Mouse (Mus musculus): ENCODE measurements around the gene Ankrd63. TPM values are rescaled to one million over a fixed set of nuclear protein-coding genes. Genes with fewer than 3 reads are reported as not detected.
A peak's percentile ranks its signal among the peaks of the same experiment; 100 is the strongest.

The Ankrd63 gene
- polyA plus RNA-seq, 1 experiment, result 0.05 TPM

DNA sequence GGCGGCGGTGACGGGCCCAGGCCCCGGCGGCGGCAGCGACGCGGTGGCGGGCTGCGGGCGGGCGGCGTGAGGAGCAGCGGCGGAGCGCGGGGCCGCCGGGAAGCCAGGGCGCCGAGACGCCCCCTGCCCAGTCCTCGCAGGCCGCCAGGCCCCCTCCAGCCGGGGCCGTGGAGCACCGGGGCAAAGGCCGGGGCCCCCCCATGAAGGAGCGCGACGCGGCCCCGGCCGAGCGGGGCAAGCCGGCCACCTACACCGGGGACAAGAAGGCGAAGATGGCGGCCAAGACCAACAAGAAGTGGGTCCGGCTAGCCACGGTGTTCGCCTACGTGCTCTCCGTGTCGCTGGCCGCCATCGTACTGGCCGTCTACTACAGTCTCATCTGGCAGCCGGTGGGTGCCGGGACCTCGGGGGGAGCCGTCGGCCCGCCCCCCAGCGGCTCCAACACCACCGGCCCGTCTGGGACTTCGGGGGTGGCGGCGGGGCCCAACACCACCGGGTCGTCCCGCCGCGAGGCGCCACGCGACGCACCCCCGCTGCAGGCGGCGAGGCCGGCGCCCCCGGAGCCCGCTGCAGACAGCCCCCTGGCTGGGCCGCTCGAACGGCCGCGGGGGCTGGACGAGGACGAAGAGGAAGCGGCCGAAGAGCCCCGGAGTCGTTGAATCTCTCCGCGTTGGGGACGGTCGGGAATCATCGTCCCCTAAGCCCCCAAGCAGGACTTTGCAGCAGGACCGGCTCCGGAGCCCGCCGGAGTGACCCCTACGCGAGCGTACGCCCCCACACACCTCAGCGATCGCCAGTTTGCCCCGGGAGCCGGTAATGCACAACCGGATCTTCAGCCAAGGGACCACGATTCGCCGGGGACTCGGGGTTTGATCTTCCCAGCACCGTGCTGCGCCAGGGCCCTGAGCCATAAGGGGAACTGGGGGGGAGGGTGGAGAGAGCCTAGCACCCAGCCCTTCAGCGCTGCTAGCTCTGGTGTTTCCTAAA lies 42.4 kb upstream of the Ankrd63 start:
- no peak overlapping the region for H3K27ac ChIP-seq (ENCODE audit: insufficient read depth, low read depth, low read length)
- H3K27me3 ChIP-seq (replicated peaks; ENCODE audit: control insufficient read depth, insufficient read depth, low read length), result no peaks in the 10 kb centered on the region
- H3K4me1 ChIP-seq (ENCODE audit: control insufficient read depth, insufficient read depth, low read length), result peaks cover 9% of the 10 kb centered on the region; the same call in 1 of the 2 replicates
- no peak for TF ChIP-seq CTCF (conservative IDR thresholded peaks at IDR 0.05; ENCODE audit: insufficient read depth, insufficient read length, low read depth, low read length)
- no peak for TF ChIP-seq POLR2A (IDR thresholded peaks at IDR 0.05; ENCODE audit: low read depth, low read length)
- H3K4me3 ChIP-seq (ENCODE audit: insufficient read depth, low read depth, low read length), result peak overlapping the region; percentile 79
- DNase-seq, result peak; percentile 41
- WGBS, result 2% methylated on average over 109 of the region's 113 CpGs
- H3K36me3 ChIP-seq (ENCODE audit: control insufficient read depth, insufficient read depth, low read length), result no peaks in the 10 kb centered on the region

DNA sequence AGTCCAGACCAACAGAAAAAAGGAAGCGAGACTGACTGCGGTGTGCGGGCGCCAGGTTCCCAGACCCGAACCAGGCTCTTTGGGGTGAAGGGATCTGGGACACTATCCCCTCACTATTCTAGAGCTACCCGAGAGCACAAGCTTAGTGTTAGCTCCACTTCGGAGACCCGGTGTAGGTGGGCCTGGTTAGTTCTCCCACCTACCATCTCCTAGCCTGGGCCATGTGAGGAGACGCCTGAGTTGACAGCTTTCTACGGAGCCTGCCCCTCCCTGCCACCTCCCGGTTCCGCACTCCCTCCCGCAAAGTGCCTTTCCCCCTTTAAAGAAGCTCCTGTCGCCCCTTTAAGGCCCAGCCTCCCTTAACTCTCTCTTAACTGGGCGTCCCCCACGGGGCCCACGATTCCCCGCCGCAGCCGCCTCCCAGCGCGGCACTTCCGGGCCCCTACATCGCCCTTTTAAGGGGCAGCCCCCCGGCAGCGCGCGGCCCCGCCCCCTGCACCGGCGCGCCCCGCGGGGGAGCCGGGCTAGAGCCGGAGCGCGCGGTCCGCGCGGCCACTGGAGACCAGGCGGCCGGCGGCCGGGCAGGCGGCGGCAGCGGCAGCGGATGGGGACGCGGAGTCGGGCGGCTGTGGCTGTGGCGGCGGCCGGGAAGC lies 41.6 kb upstream of the Ankrd63 start, which contains the start of gene Inafm2:
TSS of gene Inafm2 (plus strand) at position 527 of the 653 bp plus-strand sequence.
- H3K27me3 ChIP-seq (replicated peaks; ENCODE audit: control insufficient read depth, insufficient read depth, low read length), result no peaks in the 10 kb centered on the region
- H3K4me1 ChIP-seq (ENCODE audit: control insufficient read depth, insufficient read depth, low read length), result peaks cover 9% of the 10 kb centered on the region; the same call in 1 of the 2 replicates
- TF ChIP-seq CTCF (conservative IDR thresholded peaks at IDR 0.05; ENCODE audit: insufficient read depth, insufficient read length, low read depth, low read length), result no peak
- no peak for TF ChIP-seq POLR2A (IDR thresholded peaks at IDR 0.05; ENCODE audit: low read depth, low read length)
- DNase-seq, result peak; percentile 94
- H3K36me3 ChIP-seq (ENCODE audit: control insufficient read depth, insufficient read depth, low read length), result no peaks in the 10 kb centered on the region
- peak within 1 kb of the TSS; percentile 79 for H3K4me3 ChIP-seq (ENCODE audit: insufficient read depth, low read depth, low read length)
- WGBS, result 7% methylated on average over 57 of the region's 57 CpGs
- no peak within 1 kb of the TSS for H3K27ac ChIP-seq (ENCODE audit: insufficient read depth, low read depth, low read length)

DNA sequence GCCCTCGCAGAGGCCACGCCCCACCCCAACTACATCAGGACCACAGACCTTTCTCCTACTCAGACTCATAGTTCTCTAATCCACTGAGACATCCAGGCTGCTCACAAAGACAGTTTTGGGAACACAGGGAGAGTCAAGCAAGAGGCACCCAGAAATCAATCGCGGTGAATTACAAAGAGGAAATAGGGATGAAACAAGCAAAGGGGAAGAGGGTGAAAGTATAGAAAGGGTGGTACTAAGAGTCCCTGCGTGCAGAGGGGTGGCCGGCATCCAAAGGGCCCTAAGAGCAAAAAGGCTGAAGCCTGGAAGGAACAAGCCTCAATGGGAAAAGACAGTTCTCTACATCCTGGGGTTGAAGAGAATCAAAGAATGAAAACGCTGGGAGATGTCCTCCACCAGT lies 40.9 kb upstream of the Ankrd63 start:
- 32% methylated on average over 7 of the region's 7 CpGs for WGBS
- Histone ChIP-seq H3K27ac (ENCODE audit: insufficient read depth, low read depth, low read length) (no peak overlapping the region), H3K36me3 (ENCODE audit: control insufficient read depth, insufficient read depth, low read length) (no peaks in the 10 kb centered on the region), H3K4me1 (ENCODE audit: control insufficient read depth, insufficient read depth, low read length) (peaks cover 9% of the 10 kb centered on the region; the same call in 1 of the 2 replicates), H3K4me3 (ENCODE audit: insufficient read depth, low read depth, low read length) (no peak overlapping the region), H3K27me3 (replicated peaks; ENCODE audit: control insufficient read depth, insufficient read depth, low read length) (no peaks in the 10 kb centered on the region)
- no peak for DNase-seq
- no peak for TF ChIP-seq POLR2A (IDR thresholded peaks at IDR 0.05; ENCODE audit: low read depth, low read length)
- no peak for TF ChIP-seq CTCF (conservative IDR thresholded peaks at IDR 0.05; ENCODE audit: insufficient read depth, insufficient read length, low read depth, low read length)

DNA sequence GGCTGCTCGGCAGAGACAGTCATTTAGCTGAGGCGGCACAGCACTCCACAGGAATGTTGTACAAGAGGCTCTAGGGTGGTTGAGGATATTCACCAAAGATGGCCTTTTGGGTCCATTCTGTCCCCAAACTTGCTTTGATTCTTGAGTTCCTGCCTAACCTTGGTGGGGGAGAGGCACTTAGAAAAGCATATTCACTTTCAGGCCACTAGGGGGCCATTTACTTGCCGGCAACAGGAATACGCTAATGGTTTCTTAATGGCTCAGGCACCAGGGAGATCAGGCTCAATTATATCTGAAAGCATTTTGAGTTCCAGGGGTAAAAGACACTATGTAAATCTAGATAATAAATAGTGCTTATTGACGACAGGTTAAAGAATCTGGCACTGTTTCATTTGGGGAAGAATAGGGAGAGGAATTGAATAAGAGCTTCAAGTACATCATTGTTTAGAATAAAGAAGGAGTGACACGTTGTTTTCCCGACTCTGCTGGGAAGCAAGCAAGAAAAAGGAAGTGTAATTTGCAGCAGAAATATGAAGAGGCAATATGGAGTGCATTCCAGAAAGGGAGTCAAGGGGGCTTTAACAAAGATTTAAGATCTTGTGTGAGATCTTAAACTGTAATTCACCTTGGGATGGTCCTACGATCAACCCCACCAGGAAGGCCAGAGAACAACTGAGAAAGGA lies 39.6 kb upstream of the Ankrd63 start:
- Histone ChIP-seq H3K27ac (ENCODE audit: insufficient read depth, low read depth, low read length) (no peak overlapping the region), H3K4me3 (ENCODE audit: insufficient read depth, low read depth, low read length) (no peak overlapping the region), H3K4me1 (ENCODE audit: control insufficient read depth, insufficient read depth, low read length) (peaks cover 9% of the 10 kb centered on the region; the same call in 1 of the 2 replicates), H3K27me3 (replicated peaks; ENCODE audit: control insufficient read depth, insufficient read depth, low read length) (no peaks in the 10 kb centered on the region), H3K36me3 (ENCODE audit: control insufficient read depth, insufficient read depth, low read length) (no peaks in the 10 kb centered on the region)
- peak; percentile 72 for DNase-seq
- 33% methylated on average over 8 of the region's 8 CpGs for WGBS
- no peak for TF ChIP-seq POLR2A (IDR thresholded peaks at IDR 0.05; ENCODE audit: low read depth, low read length)
- peak; percentile 69 for TF ChIP-seq CTCF (conservative IDR thresholded peaks at IDR 0.05; ENCODE audit: insufficient read depth, insufficient read length, low read depth, low read length)

DNA sequence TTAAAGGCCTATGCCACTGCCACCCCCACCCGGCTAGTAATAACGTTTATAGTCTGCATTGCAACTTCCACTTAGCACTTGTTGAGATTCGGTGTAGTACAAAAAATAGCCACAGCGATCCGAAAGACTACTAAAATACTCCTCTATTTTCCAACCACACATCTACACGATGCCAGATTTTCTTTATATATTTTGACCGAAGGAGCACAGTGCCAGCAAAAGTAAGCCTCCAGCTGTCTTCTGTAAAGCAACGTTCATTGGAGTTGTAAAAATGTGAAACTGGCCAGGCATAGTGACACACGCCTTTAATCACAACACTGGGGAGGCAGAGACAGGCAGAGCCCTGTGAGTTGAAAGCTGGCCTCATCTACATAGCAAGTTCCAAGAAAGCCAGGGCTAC lies 37.4 kb upstream of the Ankrd63 start:
- no peaks in the 10 kb centered on the region; the same call in 1 of the 2 replicates for H3K4me1 ChIP-seq (ENCODE audit: control insufficient read depth, insufficient read depth, low read length)
- no peaks in the 10 kb centered on the region for H3K36me3 ChIP-seq (ENCODE audit: control insufficient read depth, insufficient read depth, low read length)
- H3K4me3 ChIP-seq (ENCODE audit: insufficient read depth, low read depth, low read length), result no peak overlapping the region
- DNase-seq, result no peak
- H3K27me3 ChIP-seq (replicated peaks; ENCODE audit: control insufficient read depth, insufficient read depth, low read length), result no peaks in the 10 kb centered on the region
- WGBS, result 62% methylated on average over 9 of the region's 9 CpGs
- TF ChIP-seq POLR2A (IDR thresholded peaks at IDR 0.05; ENCODE audit: low read depth, low read length) (no peak), CTCF (conservative IDR thresholded peaks at IDR 0.05; ENCODE audit: insufficient read depth, insufficient read length, low read depth, low read length) (no peak)
- H3K27ac ChIP-seq (ENCODE audit: insufficient read depth, low read depth, low read length), result no peak overlapping the region

DNA sequence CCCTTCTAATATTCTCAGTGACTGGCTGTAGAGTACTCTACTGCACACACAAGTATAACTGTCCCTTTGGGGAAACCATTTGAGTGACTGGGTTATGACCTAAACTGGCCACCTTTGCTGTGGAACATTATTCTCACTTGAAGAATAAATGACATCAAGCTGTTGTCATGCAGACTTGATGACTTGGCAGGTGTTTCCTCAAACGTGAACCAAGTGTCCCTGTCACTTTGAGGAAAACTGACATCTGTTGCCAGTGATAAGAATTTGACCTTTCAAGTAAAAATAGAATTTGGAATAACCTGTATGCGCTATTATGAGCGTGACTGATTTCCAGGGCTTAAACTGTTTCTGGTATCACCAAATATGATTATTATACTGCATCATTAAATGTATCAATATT lies 36.6 kb upstream of the Ankrd63 start:
- no peak for DNase-seq
- Histone ChIP-seq H3K27ac (ENCODE audit: insufficient read depth, low read depth, low read length) (no peak overlapping the region), H3K36me3 (ENCODE audit: control insufficient read depth, insufficient read depth, low read length) (no peaks in the 10 kb centered on the region), H3K4me1 (ENCODE audit: control insufficient read depth, insufficient read depth, low read length) (no peaks in the 10 kb centered on the region; the same call in 1 of the 2 replicates), H3K27me3 (replicated peaks; ENCODE audit: control insufficient read depth, insufficient read depth, low read length) (no peaks in the 10 kb centered on the region), H3K4me3 (ENCODE audit: insufficient read depth, low read depth, low read length) (no peak overlapping the region)
- WGBS, result 57% methylated on average over 3 of the region's 3 CpGs
- TF ChIP-seq CTCF (conservative IDR thresholded peaks at IDR 0.05; ENCODE audit: insufficient read depth, insufficient read length, low read depth, low read length), result no peak
- no peak for TF ChIP-seq POLR2A (IDR thresholded peaks at IDR 0.05; ENCODE audit: low read depth, low read length)

Data from kidney, adult 2 months (tissue).